Mouse (Mus musculus): ENCODE measurements at regions not wholly inside any gene's neighbourhood (a gene's known extent, or its start where the extent isn't known, plus 50 kb on each side); places are given as distances from the start of the nearest gene placed in this dataset.
A peak's percentile ranks its signal among the peaks of the same experiment; 100 is the strongest.
"Not testable (repeated sequence)": the region's sequence is repeated elsewhere in the genome, so short reads cannot be mapped to it uniquely, and the experiment has no call there.

- DNase-seq, result no peak
Measured at GRCm38 (mm10) chr5:14309981-14310380, 204.7 kb upstream of the Pclo start.

- no peak for DNase-seq
Measured at GRCm38 (mm10) chr5:14311729-14312128, 203.0 kb upstream of the Pclo start.

- no peak for DNase-seq
Measured at GRCm38 (mm10) chr5:14320216-14320615, 194.5 kb upstream of the Pclo start.

- no peak for DNase-seq
Measured at GRCm38 (mm10) chr5:14322000-14322399, 192.7 kb upstream of the Pclo start.

GRCm38 (mm10) chr5:14360446-14360845 is 154.3 kb upstream of the Pclo start:
- no peak for DNase-seq

- peak; percentile 42 to 84 for DNase-seq
Measured at GRCm38 (mm10) chr5:14389184-14389890, 125.4 kb upstream of the Pclo start.

- no peak for DNase-seq
Measured at GRCm38 (mm10) chr5:14391793-14392192, 122.9 kb upstream of the Pclo start.

GRCm38 (mm10) chr5:14403381-14403780 is 111.3 kb upstream of the Pclo start:
- not testable (repeated sequence) for DNase-seq

- no peak for DNase-seq
Measured at GRCm38 (mm10) chr5:14404344-14404743, 110.4 kb upstream of the Pclo start.

- no peak for DNase-seq
Measured at GRCm38 (mm10) chr5:14415234-14415862, 99.4 kb upstream of the Pclo start.

GRCm38 (mm10) chr5:14453082-14453481 is 61.6 kb upstream of the Pclo start:
- DNase-seq, result no peak

Measured in kidney, postnatal 36 days (tissue).